Mouse (Mus musculus) kidney, embryonic 16.5 days (tissue): ENCODE results near the gene 2310061I04Rik. TPM values are rescaled to one million over a fixed set of nuclear protein-coding genes. Genes with fewer than 3 reads are reported as not detected.

Source experiments
- ATAC-seq: fragments of 200-750 bp; cut with Nextera tagmentation; 2 replicates; pipeline ENCODE4 v1.8.0; 2017; ENCODE audit warnings: moderate TSS enrichment; ENCODE audit not compliant: low FRiP score, low TSS enrichment
- H3K27ac ChIP-seq: fragments of 300-500 bp; sonication (generic); 2 replicates; pipeline ENCODE4 v1.5.1; 2014; ENCODE audit warnings: low read length
- H3K27me3 ChIP-seq: fragments of 300-500 bp; sonication (generic); 2 replicates; pipeline ENCODE4 v1.6.1; 2014; ENCODE audit warnings: low read length, control low read depth, mixed read lengths; ENCODE audit not compliant: insufficient read depth
- H3K36me3 ChIP-seq: fragments of 300-500 bp; sonication (generic); 2 replicates; pipeline ENCODE4 v1.6.1; 2014; ENCODE audit warnings: low read length, control low read depth, mixed read lengths; ENCODE audit not compliant: insufficient read depth
- H3K4me1 ChIP-seq: fragments of 300-500 bp; sonication (generic); 2 replicates; pipeline ENCODE4 v1.6.1; 2014; ENCODE audit warnings: low read length, control low read depth, mixed read lengths; ENCODE audit not compliant: insufficient read depth
- H3K4me2 ChIP-seq: fragments of 300-500 bp; sonication (generic); replicated peaks from 2 replicates; pipeline ENCODE4 v1.6.1; 2014; ENCODE audit warnings: low read depth, low read length
- H3K4me3 ChIP-seq: fragments of 300-500 bp; sonication (generic); 2 replicates; pipeline ENCODE4 v1.5.1; 2014; ENCODE audit warnings: mild to moderate bottlenecking, low read length
- H3K9ac ChIP-seq: fragments of 300-500 bp; sonication (generic); replicated peaks from 2 replicates; pipeline ENCODE4 v1.6.1; 2014; ENCODE audit warnings: low read length
- H3K9me3 ChIP-seq: fragments of 300-500 bp; sonication (generic); 2 replicates; pipeline ENCODE4 v1.6.1; 2016; ENCODE audit warnings: low read length, control low read depth
- WGBS: fragments of 180-500 bp; shearing (Covaris S2); extraction: QIAGEN DNeasy Blood & Tissue Kit; methylation state at CpG from one replicate; pipeline ENCODE4 v1.1.7; 2014; 5-methylcytosine and 5-hydroxymethylcytosine counted together
- polyA plus RNA-seq: library from polyadenylated mRNA; unstranded; fragments of >200 nt; fragmentation: Nextera tagmentation; extraction: Ambion mirVana; gene quantifications from 2 replicates; pipeline ENCODE4 v1.2.1, GENCODE M21; 2015

The 2310061I04Rik gene
- polyA plus RNA-seq, 1 experiment from 2014 or later = 33.3 TPM

- peak; percentile 97 for ATAC-seq
- Histone ChIP-seq H3K9ac (peak within 1 kb of the TSS; percentile 98), H3K4me3 (peak within 1 kb of the TSS; percentile 85), H3K9me3 (no peaks in the 10 kb centered on the region), H3K27ac (peak within 1 kb of the TSS; percentile 95), H3K4me1 (peaks cover 30% of the 10 kb centered on the region), H3K36me3 (peaks cover 18% of the 10 kb centered on the region; the same call in 1 of the 2 replicates), H3K4me2 (peak within 1 kb of the TSS; percentile 75), H3K27me3 (no peaks in the 10 kb centered on the region)
- under 1% methylated on average over 83 of the region's 83 CpGs for WGBS
These were observed 19.3 kb upstream of the 2310061I04Rik start, which contains the start of the genes Mrps18b and Ppp1r10 for GRCm38 (mm10) chr17:35916297-35917142. Mrps18b (minus strand) TSS chr17:35916389. Ppp1r10 (plus strand) TSS chr17:35916434.

DNA sequence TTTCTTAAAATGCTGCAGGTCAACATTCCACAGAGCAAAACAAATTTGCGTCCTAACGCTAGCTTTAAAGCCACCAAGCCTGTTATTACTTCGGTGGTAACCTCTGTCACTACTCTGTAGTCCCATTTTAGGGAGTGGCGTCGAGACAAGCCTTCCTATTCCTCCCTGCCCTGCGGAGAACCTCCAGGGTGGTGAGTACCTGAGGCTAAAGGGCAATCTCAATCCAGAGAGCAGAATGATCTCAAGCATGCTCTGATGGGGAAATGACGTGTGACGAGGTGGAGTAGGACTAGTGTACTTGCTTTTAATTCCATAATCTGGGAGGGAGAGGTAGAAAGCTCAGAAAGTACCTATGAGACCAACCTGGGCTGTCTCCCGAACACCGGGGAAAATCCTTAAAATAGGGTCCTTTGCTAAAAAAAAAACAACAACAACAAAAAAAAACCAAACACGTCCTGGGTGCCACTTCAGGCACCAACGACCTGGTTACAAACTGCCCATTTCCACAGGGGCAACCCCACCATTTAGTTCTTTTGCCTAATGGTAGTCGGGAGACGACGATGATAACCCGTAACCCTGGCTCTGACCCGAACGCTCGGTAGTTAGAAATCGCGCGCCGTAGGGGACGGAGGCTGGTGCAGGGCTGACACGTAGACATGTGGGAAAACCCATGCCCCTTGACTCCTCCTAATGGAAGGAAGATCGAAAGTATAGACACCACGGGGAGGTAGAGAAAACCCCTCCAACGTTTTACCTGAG, 18.5 kb upstream of the 2310061I04Rik start:
- peak overlapping the region; percentile 85 for H3K4me3 ChIP-seq
- H3K9me3 ChIP-seq = no peaks in the 10 kb centered on the region
- WGBS = 2% methylated on average over 28 of the region's 28 CpGs
- H3K4me2 ChIP-seq = peak overlapping the region; percentile 75
- H3K36me3 ChIP-seq = peaks cover 18% of the 10 kb centered on the region; the same call in 1 of the 2 replicates
- H3K9ac ChIP-seq = peak overlapping the region; percentile 83
- H3K27ac ChIP-seq = peak overlapping the region; percentile 95
- ATAC-seq = no peak
- no peaks in the 10 kb centered on the region for H3K27me3 ChIP-seq
- H3K4me1 ChIP-seq = peaks cover 25% of the 10 kb centered on the region

DNA sequence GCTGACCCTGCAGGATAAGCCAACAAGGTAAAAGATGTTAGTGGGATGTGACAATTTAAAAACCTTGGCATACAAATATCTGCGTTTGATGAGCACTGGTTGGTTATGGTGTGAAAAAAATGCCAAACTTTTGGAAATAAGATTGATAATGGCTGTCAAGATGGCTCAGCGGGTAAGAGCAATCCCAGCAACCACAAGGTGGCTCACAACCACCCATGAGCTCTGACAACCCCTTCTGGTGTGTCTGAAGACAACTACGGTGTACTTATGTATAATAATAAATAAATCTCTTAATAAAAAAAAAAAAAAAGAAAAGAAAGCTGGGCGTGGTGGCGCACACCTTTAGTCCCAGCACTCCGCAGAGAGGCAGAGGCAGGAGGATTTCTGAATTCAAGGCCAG, 17.7 kb upstream of the 2310061I04Rik start:
- H3K4me2 ChIP-seq = peak overlapping the region; percentile 75
- H3K27ac ChIP-seq = no peak overlapping the region
- no peaks in the 10 kb centered on the region for H3K9me3 ChIP-seq
- H3K9ac ChIP-seq = no peak overlapping the region
- H3K4me1 ChIP-seq = peaks cover 20% of the 10 kb centered on the region
- H3K4me3 ChIP-seq = peak overlapping the region; percentile 85
- no peak for ATAC-seq
- 83% methylated on average over 6 of the region's 6 CpGs for WGBS
- H3K36me3 ChIP-seq = peaks cover 18% of the 10 kb centered on the region; the same call in 1 of the 2 replicates
- H3K27me3 ChIP-seq = no peaks in the 10 kb centered on the region

- Histone ChIP-seq H3K9me3 (no peaks in the 10 kb centered on the region), H3K27me3 (no peaks in the 10 kb centered on the region), H3K9ac (peak within 1 kb of the TSS; percentile 73), H3K4me2 (peak within 1 kb of the TSS; percentile 83), H3K27ac (peak within 1 kb of the TSS; percentile 82), H3K4me3 (peak within 1 kb of the TSS; percentile 73), H3K36me3 (peaks cover 32% of the 10 kb centered on the region), H3K4me1 (peaks cover 15% of the 10 kb centered on the region)
- 3% methylated on average over 25 of the region's 25 CpGs for WGBS
- peak; percentile 92 for ATAC-seq
These were observed 12.7 kb upstream of the 2310061I04Rik start, which contains the start of gene Atat1 for GRCm38 (mm10) chr17:35909919-35910369. Atat1 (minus strand) TSS chr17:35910075.

DNA sequence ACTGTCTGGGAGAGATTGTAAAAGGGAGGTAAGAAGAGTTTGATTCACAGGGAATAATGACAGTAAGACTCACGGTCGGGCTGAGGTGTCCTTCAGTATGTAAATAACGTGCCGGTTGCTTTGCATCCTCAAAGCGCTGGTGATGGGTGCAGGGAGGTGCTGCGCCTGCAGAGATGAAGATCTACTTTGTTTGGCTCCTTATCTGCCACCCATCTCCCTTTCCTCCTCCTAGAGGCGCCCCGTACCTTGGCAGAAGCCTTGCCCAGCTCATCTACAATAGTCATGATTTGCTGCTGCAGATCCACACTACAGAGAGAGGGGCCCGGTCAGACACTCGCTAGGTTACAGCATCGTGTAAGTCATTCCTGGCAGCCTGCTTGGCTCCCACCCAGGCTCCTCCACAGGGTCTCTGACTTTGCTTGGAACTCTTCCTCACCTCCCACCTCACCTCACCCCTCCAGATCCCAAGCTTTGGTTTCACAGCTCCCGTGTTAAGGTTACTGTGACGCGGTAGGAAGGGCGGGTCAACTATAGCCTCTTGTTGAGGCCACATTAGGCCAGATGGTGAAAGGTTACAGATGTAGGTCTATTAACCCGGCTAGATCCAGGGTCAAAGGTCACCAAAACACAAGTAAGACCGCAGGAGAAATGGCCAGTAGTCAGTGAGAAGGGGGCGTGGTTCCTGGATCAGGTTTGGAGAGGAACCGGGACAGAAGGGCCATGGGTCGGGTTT, 12.1 kb upstream of the 2310061I04Rik start:
- WGBS = 17% methylated on average over 20 of the region's 20 CpGs
- Histone ChIP-seq H3K9me3 (no peaks in the 10 kb centered on the region), H3K4me2 (peak overlapping the region; percentile 83), H3K27me3 (no peaks in the 10 kb centered on the region), H3K36me3 (peaks cover 32% of the 10 kb centered on the region), H3K27ac (peak overlapping the region; percentile 82; the same call in 1 of the 2 replicates), H3K4me1 (peaks cover 13% of the 10 kb centered on the region), H3K4me3 (peak overlapping the region; percentile 73), H3K9ac (peak overlapping the region; percentile 73)
- ATAC-seq = peak; percentile 55

GRCm38 (mm10) chr17:35907609-35908008, 10.4 kb upstream of the 2310061I04Rik start:
- Histone ChIP-seq H3K4me2 (no peak overlapping the region), H3K9ac (no peak overlapping the region), H3K9me3 (no peaks in the 10 kb centered on the region), H3K4me3 (no peak overlapping the region), H3K4me1 (peaks cover 13% of the 10 kb centered on the region), H3K27me3 (no peaks in the 10 kb centered on the region), H3K27ac (no peak overlapping the region), H3K36me3 (peaks cover 31% of the 10 kb centered on the region)
- 74% methylated on average over 2 of the region's 2 CpGs for WGBS
- ATAC-seq = no peak

- Histone ChIP-seq H3K36me3 (peaks cover 32% of the 10 kb centered on the region), H3K27me3 (no peaks in the 10 kb centered on the region), H3K9me3 (no peaks in the 10 kb centered on the region), H3K27ac (no peak overlapping the region), H3K4me1 (peaks cover 13% of the 10 kb centered on the region), H3K9ac (no peak overlapping the region), H3K4me2 (no peak overlapping the region), H3K4me3 (no peak overlapping the region)
- 100% methylated on average over 1 of the region's 1 CpGs for WGBS
- ATAC-seq = no peak
These were observed 8.4 kb upstream of the 2310061I04Rik start for GRCm38 (mm10) chr17:35905587-35905986.

DNA sequence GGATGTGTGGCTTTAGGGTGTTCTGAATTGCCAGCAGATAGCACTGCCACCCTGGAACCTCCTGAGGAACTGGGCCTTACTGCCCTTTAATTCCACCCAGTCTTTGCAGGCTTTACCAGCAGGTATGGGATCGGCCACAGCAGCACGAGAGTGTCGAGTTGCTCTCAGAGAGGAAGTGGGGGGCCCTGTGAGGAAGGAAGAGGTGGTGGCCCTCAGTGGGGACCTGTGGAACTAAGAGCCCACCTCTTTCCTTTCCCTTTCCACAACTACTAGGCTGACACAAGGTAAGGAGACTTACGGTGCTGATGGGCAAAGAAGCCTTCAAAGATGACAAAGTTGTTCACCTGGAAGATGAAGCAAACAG, 6.7 kb upstream of the 2310061I04Rik start:
- no peaks in the 10 kb centered on the region for H3K27me3 ChIP-seq

GRCm38 (mm10) chr17:35903343-35903991, 6.2 kb upstream of the 2310061I04Rik start:
- Histone ChIP-seq H3K4me2 (no peak overlapping the region), H3K27me3 (no peaks in the 10 kb centered on the region), H3K4me1 (peaks cover under 1% of the 10 kb centered on the region; the same call in 1 of the 2 replicates), H3K27ac (no peak overlapping the region), H3K36me3 (peaks cover 39% of the 10 kb centered on the region), H3K4me3 (no peak overlapping the region), H3K9ac (peak overlapping the region; percentile 27), H3K9me3 (no peaks in the 10 kb centered on the region)
- no peak for ATAC-seq
- 82% methylated on average over 9 of the region's 9 CpGs for WGBS

More for the DNA sequence above, 6.7 kb upstream of the 2310061I04Rik start:
- H3K4me2 ChIP-seq = no peak overlapping the region
- no peak overlapping the region for H3K27ac ChIP-seq
- WGBS = 65% methylated on average over 4 of the region's 4 CpGs
- H3K9ac ChIP-seq = peak overlapping the region; percentile 27; the same call in 1 of the 2 replicates
- peaks cover 39% of the 10 kb centered on the region for H3K36me3 ChIP-seq
- H3K4me1 ChIP-seq = peaks cover 6% of the 10 kb centered on the region
- no peaks in the 10 kb centered on the region for H3K9me3 ChIP-seq
- no peak overlapping the region for H3K4me3 ChIP-seq
- no peak for ATAC-seq
